Mouse (Mus musculus): ENCODE measurements at regions not wholly inside any gene's neighbourhood (a gene's known extent, or its start where the extent isn't known, plus 50 kb on each side); places are given as distances from the start of the nearest gene placed in this dataset.

DNA sequence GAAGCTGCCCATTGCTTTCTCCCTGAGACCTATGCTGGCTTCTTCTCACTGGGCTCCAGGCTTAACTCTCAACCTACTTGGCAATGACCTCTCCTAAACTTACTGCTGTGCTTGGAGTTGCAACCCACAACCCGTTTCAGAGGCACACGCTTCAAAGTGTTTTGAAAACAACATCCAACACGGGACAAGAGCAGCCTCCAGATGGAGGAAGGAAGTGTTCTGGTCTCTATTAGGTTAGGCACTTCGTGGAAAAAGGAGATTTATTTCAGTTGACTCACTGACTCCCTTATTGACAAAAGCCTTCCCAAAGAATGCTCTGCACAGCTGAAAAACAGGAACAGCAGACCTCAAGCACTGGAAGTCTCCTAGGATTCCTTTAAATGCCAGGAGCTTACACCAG lies 76.1 kb upstream of the Myo10 start:
- TF ChIP-seq POLR2A (IDR thresholded peaks at IDR 0.05; ENCODE audit: insufficient read depth, low read depth, low read length) (peak; percentile 14; the same call in 1 of the 2 replicates), CTCF (IDR thresholded peaks at IDR 0.05) (no peak), EP300 (IDR thresholded peaks at IDR 0.05; ENCODE audit: insufficient read depth, low read depth, low read length) (0 out of 2 replicates have a peak, but pooled peaks have one; percentile 30)
